Mouse (Mus musculus): ENCODE data around the gene Msrb3. TPM values are rescaled to one million over a fixed set of nuclear protein-coding genes. Genes with fewer than 3 reads are reported as not detected.
A peak's percentile ranks its signal among the peaks of the same experiment; 100 is the strongest.
"Not testable (repeated sequence)": the region's sequence is repeated elsewhere in the genome, so short reads cannot be mapped to it uniquely, and the experiment has no call there.

Gene Msrb3
- total RNA-seq, 2 experiments from 2014 or later: 4.2 to 4.3 TPM

DNA sequence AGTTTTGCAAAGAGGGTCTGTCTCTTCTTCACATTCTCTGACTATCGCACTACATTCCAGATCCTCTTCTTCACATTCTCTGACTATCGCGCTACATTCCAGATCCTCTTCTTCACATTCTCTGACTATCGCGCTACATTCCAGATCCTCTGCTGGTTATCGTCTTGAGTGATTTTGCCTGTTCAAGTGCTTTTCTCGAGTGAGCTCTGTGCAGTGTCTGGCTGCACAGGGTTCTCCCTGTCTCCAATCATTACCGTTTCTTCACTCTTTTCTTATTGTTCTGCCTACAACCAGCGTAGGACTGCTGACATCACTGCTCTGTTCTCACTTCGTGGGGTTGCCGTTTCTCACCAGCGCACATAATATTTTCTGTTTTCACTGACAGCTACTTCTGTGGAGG is 138.2 kb downstream of the Msrb3 start:
- no peak for DNase-seq (ENCODE audit: extremely low spot score in 1 of 2, low spot score in 1 of 2)

DNA sequence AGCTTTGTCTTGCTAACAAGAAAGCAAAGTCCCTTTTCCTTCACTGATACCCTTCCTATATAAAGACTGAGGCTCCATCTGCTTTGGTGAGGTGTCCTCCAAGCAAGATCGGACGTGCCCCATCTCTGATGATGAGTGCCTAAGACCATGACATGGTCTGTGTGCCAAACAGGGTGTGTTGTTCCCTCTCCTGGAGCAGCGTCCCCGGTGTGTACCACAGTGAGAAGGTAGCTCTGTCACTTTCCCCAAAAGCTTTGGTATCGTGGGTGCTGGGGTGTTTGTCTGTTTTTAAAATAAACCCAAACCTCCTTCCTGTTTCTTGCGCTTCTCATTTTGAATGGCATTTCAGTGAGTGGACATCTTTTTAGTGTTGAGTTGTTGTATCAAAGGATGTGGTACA is 139.0 kb downstream of the Msrb3 start:
- DNase-seq (ENCODE audit: extremely low spot score in 1 of 2, low spot score in 1 of 2): no peak

DNA sequence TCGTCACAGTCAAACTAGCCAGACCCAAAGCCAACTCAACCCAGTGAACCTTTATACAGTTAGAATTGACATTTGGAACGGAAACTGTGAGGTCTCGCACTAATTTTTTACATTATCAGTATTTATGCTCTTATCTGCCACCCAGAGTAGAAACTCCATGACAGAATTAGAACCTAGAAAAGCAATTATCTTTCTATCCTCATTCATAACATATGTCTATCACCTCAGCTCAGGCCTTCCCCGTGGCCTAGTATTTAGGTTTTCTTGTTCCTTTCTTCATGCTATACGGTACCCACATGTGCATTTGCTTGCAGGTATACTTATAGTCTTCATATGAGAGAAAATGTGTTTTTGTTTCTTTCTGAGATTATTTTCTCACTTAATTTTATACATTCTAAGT is 146.4 kb downstream of the Msrb3 start:
- no peak for DNase-seq (ENCODE audit: extremely low spot score in 1 of 2, low spot score in 1 of 2)

DNA sequence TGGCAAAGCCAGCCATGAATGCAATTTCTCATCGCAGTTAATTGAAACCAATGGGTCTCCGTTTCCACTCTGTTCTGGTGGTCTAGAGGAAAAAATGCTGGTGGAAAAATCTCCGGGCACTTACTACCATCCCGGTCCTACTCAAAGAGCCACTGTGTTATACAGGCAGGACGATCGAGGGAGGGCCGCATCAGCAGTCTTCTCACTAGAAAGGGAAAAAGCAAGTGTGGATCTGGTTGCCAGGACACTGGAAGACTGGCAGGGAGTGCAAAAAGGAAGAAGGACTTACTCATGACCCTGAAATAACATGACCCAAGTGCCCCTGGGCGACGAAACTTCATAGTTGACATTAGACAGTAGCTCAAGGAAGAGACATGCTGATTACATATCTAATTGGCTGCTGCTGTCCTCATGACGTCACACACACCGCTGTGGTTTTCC is 147.1 kb downstream of the Msrb3 start:
- DNase-seq (ENCODE audit: extremely low spot score in 1 of 2, low spot score in 1 of 2): no peak

DNA sequence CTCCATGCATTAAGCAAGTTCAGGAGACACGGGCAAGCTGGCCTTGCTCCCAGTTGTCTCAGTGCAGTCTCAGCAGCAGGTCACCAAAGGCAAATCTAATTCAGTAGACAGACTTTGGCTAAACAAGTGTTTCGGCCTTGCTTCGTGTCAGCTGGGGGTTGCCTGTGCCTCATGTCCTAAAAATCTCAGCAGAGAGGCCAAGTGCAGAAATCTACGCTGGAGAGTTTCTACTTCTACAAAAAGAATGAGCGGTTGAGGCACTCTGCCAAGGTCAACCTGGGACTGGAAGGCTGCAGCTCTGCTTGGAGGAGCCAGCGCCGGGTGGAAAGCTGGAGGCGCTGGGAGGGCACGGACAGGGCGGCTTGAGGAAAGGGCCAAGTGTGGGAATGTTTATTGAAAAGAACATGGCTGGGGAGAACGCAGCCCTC is 147.6 kb downstream of the Msrb3 start:
- DNase-seq (ENCODE audit: extremely low spot score in 1 of 2, low spot score in 1 of 2): peak in 1 of 2 experiments; percentile 12

DNA sequence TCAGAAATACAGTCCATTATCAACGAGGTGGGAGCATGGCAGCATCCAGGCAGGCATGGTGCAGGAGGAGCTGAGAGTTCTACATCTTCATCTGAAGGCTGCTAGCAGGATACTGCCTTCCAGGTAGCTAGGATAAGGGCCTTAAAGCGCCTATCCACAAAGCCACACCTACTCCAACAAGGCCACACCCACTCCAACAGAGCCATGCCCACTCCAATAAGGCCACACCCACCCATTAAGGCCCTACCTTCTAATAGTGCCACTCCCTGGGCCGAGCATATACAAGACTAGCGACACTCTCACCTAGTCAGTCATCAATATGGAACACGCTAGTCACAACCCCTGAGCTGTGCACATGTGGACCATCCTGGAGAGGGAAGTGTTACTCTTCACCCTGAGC is 149.3 kb downstream of the Msrb3 start:
- DNase-seq (ENCODE audit: extremely low spot score in 1 of 2, low spot score in 1 of 2): not testable (repeated sequence)

DNA sequence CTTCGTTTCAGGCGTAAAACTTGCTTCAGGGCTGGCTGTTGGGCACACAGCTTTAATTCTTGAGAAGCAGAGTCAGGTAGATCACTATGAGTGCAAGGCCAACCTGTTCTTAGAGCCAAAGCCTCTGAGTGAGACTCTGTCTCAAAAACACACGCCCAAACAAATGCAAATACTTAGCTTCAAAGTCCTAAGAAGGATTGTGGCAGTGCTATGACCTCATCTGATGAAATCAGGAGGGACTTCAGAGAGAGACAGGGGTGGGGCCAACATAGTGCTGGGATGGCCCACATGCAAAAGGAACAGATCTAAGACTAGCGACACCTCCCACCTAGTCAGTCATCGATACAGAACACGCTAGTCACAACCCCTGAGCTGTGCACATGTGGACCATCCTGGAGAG is 150.7 kb downstream of the Msrb3 start:
- DNase-seq (ENCODE audit: extremely low spot score in 1 of 2, low spot score in 1 of 2): no peak

DNA sequence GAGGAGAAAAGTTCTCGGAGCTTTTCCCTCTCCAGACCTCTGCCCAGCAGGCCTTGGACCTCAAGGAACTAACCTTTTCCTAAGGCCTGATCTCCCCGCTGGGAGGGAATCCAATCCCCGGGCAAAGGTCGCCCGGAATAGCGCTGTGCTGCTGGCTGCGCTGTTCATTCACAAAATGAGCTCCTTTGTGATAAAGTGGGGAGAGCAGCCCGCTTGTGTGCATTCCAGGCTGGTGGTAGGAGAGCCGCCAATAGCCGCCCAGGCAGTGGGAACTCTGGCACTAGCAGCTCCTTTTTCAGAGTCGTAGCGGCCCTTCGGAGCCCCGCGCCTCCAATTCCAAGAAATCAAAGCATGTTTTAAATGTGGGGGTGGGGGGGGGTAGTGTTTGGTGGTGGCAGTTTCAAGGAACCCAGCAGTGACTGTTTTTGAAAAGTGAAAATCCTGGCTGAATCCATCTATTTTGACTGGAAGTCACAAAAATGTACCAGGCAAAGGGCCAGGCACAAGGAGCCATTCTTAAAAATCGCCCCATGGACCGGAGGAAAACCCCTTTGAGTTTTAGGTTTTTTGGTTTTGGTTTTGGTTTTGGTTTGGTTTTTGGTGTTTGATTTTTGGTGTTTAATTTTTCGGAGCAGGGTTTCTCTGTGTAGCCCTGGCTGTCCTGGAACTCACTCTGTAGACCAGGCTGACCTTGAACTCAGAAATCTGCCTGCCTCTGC is 153.6 kb downstream of the Msrb3 start:
- DNase-seq (ENCODE audit: extremely low spot score in 1 of 2, low spot score in 1 of 2): peak; percentile 20 to 33

DNA sequence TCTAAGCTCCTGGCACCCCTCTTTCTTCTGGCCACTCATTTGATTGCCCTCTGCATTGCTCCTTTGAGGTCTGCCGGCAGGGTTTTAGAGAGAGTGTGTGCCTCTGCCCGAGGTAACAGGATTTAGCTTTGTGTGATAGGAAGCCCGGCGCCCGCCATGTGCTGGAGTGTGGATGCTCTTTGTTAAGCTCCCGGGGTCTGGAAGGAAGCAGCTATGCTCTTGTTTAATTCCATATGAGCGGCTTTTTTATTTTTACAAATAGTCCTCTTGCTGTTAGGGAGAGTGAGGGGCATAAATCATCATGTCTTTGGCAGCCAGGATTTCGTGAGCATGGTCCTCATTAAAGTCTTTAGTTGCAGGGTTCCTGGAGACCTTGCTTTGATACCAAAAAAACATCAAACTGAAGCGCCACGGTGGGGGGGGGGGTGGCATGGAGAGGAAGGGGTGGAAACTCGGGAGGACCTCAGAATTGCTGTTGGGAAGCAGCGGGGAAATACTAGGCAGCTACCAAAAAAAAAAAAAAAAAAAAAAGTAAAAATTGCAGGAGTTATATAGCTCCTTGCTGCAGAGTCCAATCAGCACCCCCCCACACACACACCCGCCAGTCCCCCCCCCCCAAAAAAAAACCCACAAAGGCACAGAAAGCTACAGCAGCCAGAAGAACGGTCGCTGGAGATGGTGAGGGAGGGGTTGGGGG is 154.3 kb downstream of the Msrb3 start:
- peak in 1 of 2 experiments; percentile 8 for DNase-seq (ENCODE audit: extremely low spot score in 1 of 2, low spot score in 1 of 2)

DNA sequence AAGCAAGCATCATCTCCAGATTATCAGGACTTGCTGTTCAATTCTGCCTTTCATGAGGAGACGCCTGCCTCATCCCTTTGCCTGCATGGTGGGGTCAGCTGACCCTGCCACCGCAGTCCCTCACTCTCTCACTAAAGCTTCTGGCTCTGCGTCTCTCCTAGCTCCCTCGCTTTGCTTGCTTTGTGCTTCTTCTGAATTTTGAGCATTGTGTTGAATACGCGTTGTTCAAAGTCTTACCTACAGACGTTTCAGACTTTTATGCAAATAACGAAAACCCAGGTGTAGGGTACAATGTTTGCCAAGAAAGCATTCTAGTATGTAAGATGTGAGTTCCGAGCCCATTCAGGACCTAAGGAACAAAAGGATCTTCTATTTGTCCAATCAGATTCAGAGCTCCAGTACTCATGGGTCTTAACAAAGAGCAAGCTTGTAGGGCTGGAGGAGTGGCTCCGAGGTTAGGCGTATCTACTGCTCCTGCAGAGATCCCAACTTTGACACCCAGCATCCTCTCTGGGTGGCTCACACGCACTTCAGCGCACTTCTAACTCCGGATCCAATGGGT is 162.3 kb downstream of the Msrb3 start:
- no peak for DNase-seq (ENCODE audit: extremely low spot score in 1 of 2, low spot score in 1 of 2)

DNA sequence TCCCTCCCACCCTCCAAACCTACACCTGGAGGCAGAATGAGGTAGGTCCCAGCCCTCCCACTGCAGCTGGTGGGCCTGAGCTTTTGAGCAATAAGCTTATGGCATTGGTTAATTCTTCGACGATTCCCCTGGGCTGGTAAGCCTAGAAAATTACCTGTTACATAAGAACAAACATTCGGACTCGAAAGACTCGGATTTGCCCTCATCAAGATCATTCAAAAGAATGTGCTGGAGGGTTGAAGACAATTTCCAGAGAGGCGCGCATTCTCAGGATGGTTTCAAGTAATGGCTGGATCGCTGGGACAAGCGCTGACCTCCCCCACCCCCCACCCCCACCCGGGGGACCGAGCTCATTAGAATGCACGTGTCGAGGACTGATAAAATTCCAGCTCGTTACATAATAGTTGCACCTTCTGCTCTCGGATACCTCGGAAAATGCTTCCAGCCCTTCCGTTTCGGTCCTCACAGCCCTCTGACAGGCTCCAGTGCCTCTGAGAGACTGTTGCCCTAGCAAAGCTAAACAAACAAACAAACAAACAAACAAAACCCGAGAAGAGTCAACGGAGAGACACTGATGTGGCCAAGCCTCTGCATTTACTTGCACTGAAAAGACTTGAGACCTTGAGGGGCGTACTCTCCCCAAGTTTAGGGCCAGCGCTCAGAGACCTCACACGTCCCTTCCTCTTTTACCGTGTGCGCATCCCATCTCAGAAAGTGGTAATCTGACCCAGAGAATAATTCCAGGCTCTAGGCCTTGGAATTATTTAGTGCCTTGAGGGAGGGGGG is 163.0 kb downstream of the Msrb3 start:
- DNase-seq (ENCODE audit: extremely low spot score in 1 of 2, low spot score in 1 of 2): no peak

DNA sequence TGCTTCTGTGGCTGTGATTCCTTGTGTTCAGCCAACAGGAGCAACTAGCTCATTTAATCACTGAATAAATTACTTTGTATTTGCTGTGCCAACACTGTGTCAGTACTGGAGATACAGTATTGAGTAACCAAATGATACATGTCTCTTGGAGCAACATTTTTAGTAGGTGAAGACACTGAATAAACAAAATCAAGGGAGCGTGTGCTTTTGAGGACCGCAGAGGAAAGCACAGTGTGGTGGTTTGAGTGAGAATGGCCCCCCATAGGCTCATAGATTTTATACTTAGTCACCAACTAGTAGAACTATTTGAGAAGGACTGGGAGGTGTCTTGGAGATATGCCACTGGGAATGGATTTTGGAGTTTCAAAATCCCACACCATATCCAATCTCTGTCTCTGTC is 164.5 kb downstream of the Msrb3 start:
- DNase-seq (ENCODE audit: extremely low spot score in 1 of 2, low spot score in 1 of 2): no peak

Other genes starting within 250 kb of the Msrb3 start
- 10 to 100 TPM; 32.3 to 33.8 TPM for gene Lemd3, start 80.2 kb upstream of the Msrb3 start, total RNA-seq (2021)
- under 1 TPM; 0.75 to 0.89 TPM for gene Wif1, start 134.9 kb upstream of the Msrb3 start, total RNA-seq (2021)

Measured in layer of hippocampus, postnatal 25 days (tissue).